Mouse (Mus musculus) kidney, embryonic 15.5 days (tissue): ENCODE results near the gene Rnf141. TPM values are rescaled to one million over a fixed set of nuclear protein-coding genes. Genes with fewer than 3 reads are reported as not detected.

Experiments
- ATAC-seq: fragments of 200-750 bp; cut with Nextera tagmentation; replicated peaks from 2 replicates; pipeline ENCODE4 v1.8.0; 2017; ENCODE audit warnings: moderate TSS enrichment; ENCODE audit not compliant: low FRiP score
- H3K27ac ChIP-seq: fragments of 300-500 bp; sonication (generic); 2 replicates; pipeline ENCODE4 v1.5.1; 2015; ENCODE audit warnings: mild to moderate bottlenecking, inconsistent platforms
- H3K27me3 ChIP-seq: fragments of 300-500 bp; sonication (generic); 2 replicates; pipeline ENCODE4 v1.6.1; 2015; ENCODE audit warnings: inconsistent platforms
- H3K36me3 ChIP-seq: fragments of 300-500 bp; sonication (generic); 2 replicates; pipeline ENCODE4 v1.6.1; 2015; ENCODE audit warnings: inconsistent platforms
- H3K4me1 ChIP-seq: fragments of 300-500 bp; sonication (generic); 2 replicates; pipeline ENCODE4 v1.6.1; 2015; ENCODE audit warnings: inconsistent platforms
- H3K4me2 ChIP-seq: fragments of 300-500 bp; sonication (generic); 2 replicates; pipeline ENCODE4 v1.6.1; 2015; ENCODE audit warnings: moderate library complexity, mild to moderate bottlenecking, inconsistent platforms
- H3K4me3 ChIP-seq: fragments of 300-500 bp; sonication (generic); replicated peaks from 2 replicates; pipeline ENCODE4 v1.5.1; 2015; ENCODE audit warnings: mild to moderate bottlenecking, inconsistent platforms
- H3K9ac ChIP-seq: fragments of 300-500 bp; sonication (generic); 2 replicates; pipeline ENCODE4 v1.6.1; 2015; ENCODE audit warnings: mild to moderate bottlenecking, inconsistent platforms
- H3K9me3 ChIP-seq: fragments of 300-500 bp; sonication (generic); replicated peaks from 2 replicates; pipeline ENCODE4 v1.6.1; 2016; ENCODE audit warnings: inconsistent platforms
- WGBS: fragments of 180-500 bp; shearing (Covaris S2); methylation state at CpG from one replicate; pipeline ENCODE4 v1.1.7; 2015; ENCODE audit warnings: mixed read lengths; 5-methylcytosine and 5-hydroxymethylcytosine counted together
- polyA plus RNA-seq: library from polyadenylated mRNA; unstranded; fragments of >200 nt; fragmentation: Nextera tagmentation; extraction: Ambion mirVana; gene quantifications from 2 replicates; pipeline ENCODE4 v1.2.1, GENCODE M21; 2015

Rnf141 gene
- polyA plus RNA-seq, 1 experiment from 2014 or later, result 30.8 TPM

- H3K4me3 ChIP-seq, result no peak overlapping the region
Observed at GRCm38 (mm10) chr7:110790878-110791277, 53.4 kb downstream of the Rnf141 start.

DNA sequence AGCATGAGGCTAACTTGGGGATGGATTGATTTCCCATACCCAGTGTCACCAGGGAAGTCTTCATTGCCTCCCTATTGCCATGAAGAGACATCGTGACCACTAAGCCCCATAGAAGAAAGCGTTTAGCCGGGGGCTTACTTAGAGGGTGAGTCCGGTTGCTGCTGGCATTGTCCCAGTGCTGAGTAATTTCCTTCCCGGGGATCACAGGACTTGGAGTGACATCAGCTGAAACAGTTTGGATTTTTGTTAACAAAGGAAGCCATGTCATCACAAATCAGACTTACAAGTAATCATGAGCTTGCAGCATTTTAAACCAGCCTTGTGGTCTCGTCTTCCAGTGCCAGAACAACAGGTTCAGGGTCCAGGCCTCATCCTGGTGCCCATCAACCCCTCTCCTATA, 56.9 kb downstream of the Rnf141 start:
- Histone ChIP-seq H3K27me3 (no peaks in the 10 kb centered on the region), H3K36me3 (no peaks in the 10 kb centered on the region), H3K9me3 (no peaks in the 10 kb centered on the region), H3K9ac (no peak overlapping the region), H3K27ac (0 out of 2 replicates have a peak overlapping the region, but pooled peaks have one; percentile 7), H3K4me3 (no peak overlapping the region), H3K4me1 (peaks cover 66% of the 10 kb centered on the region), H3K4me2 (no peak overlapping the region)
- WGBS, result 65% methylated on average over 6 of the region's 6 CpGs
- ATAC-seq, result no peak

More at GRCm38 (mm10) chr7:110790878-110791277, 53.4 kb downstream of the Rnf141 start:
- Histone ChIP-seq H3K4me2 (no peak overlapping the region), H3K27me3 (no peaks in the 10 kb centered on the region), H3K9ac (no peak overlapping the region), H3K9me3 (no peaks in the 10 kb centered on the region), H3K4me1 (peaks cover 43% of the 10 kb centered on the region), H3K36me3 (no peaks in the 10 kb centered on the region), H3K27ac (peak overlapping the region; percentile 9; the same call in 1 of the 2 replicates)
- no peak for ATAC-seq
- WGBS, result 45% methylated on average over 8 of the region's 8 CpGs

- Histone ChIP-seq H3K4me3 (no peak overlapping the region), H3K4me2 (no peak overlapping the region), H3K9ac (no peak overlapping the region), H3K36me3 (no peaks in the 10 kb centered on the region), H3K27me3 (no peaks in the 10 kb centered on the region), H3K4me1 (peaks cover 76% of the 10 kb centered on the region), H3K27ac (peak overlapping the region; percentile 71), H3K9me3 (no peaks in the 10 kb centered on the region)
- 16% methylated on average over 3 of the region's 3 CpGs for WGBS
- peak; percentile 52 for ATAC-seq
Observed at GRCm38 (mm10) chr7:110785741-110786146, 58.5 kb downstream of the Rnf141 start.

GRCm38 (mm10) chr7:110784965-110785364, 59.3 kb downstream of the Rnf141 start:
- Histone ChIP-seq H3K27ac (peak overlapping the region; percentile 71), H3K4me3 (no peak overlapping the region), H3K27me3 (no peaks in the 10 kb centered on the region), H3K9ac (no peak overlapping the region), H3K4me2 (no peak overlapping the region), H3K9me3 (no peaks in the 10 kb centered on the region), H3K36me3 (no peaks in the 10 kb centered on the region), H3K4me1 (peaks cover 68% of the 10 kb centered on the region)
- ATAC-seq, result peak; percentile 29; the same call in 1 of the 2 replicates
- WGBS, result 43% methylated on average over 8 of the region's 8 CpGs

- no peaks in the 10 kb centered on the region for H3K36me3 ChIP-seq
- H3K4me1 ChIP-seq, result peaks cover 62% of the 10 kb centered on the region
- ATAC-seq, result no peak
- no peaks in the 10 kb centered on the region for H3K9me3 ChIP-seq
- 29% methylated on average over 10 of the region's 10 CpGs for WGBS
- no peak overlapping the region for H3K9ac ChIP-seq
- H3K27me3 ChIP-seq, result no peaks in the 10 kb centered on the region
- peak overlapping the region; percentile 34; the same call in 1 of the 2 replicates for H3K27ac ChIP-seq
- H3K4me3 ChIP-seq, result no peak overlapping the region
- no peak overlapping the region for H3K4me2 ChIP-seq
Observed at GRCm38 (mm10) chr7:110782845-110783478, 61.3 kb downstream of the Rnf141 start.

DNA sequence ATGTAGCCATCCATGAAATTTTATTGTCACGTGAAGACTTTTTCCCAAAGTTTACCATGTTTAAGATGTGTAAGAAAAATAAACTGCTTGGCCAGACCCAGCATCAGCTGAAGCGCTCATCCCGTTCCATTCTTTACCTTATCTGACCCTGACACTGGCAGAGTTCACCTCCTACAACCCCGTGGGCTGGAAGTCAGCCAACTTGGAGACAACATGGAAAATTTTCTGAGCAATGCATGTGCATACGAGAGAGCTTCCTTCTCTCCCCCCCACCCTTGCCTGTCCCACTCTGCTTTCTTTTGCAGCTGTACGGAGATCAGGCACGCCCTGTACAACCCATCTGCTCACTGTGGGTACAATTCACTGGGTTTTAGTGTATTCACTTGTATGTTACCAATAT, 62.1 kb downstream of the Rnf141 start:
- no peaks in the 10 kb centered on the region for H3K9me3 ChIP-seq
- H3K36me3 ChIP-seq, result no peaks in the 10 kb centered on the region
- no peak overlapping the region for H3K4me2 ChIP-seq
- H3K9ac ChIP-seq, result no peak overlapping the region
- H3K4me1 ChIP-seq, result peaks cover 60% of the 10 kb centered on the region
- H3K27me3 ChIP-seq, result no peaks in the 10 kb centered on the region
- no peak overlapping the region for H3K4me3 ChIP-seq
- H3K27ac ChIP-seq, result peak overlapping the region; percentile 16; the same call in 1 of the 2 replicates
- WGBS, result 39% methylated on average over 7 of the region's 7 CpGs
- ATAC-seq, result no peak

DNA sequence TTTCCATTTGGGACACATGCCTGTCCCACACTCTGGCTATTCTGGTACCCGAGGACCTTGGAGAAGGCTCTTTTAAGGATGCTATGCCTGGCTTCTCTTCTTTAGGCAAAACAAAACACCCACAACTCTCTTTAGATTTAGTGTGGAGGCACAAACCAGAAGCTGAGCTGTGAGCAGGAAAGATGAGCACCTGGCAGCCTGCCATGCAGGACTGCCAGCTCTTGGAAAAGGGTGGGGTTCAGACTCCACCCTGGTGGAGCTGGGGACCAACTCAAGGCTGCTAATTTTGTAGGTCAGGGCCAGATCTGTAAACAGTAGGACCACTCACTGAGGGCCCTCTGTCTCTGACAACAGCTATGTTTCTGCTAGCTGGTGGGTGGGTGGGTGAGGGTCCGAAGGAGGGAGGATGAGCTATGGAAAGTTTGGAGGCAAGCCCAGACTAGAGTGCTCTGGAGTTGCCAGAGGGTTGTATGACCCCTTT, 63.0 kb downstream of the Rnf141 start:
- Histone ChIP-seq H3K9ac (no peak overlapping the region), H3K9me3 (no peaks in the 10 kb centered on the region), H3K4me3 (no peak overlapping the region), H3K36me3 (no peaks in the 10 kb centered on the region), H3K27ac (0 out of 2 replicates have a peak overlapping the region, but pooled peaks have one; percentile 23), H3K4me2 (no peak overlapping the region), H3K27me3 (no peaks in the 10 kb centered on the region), H3K4me1 (peaks cover 57% of the 10 kb centered on the region)
- ATAC-seq, result no peak
- 61% methylated on average over 2 of the region's 2 CpGs for WGBS

DNA sequence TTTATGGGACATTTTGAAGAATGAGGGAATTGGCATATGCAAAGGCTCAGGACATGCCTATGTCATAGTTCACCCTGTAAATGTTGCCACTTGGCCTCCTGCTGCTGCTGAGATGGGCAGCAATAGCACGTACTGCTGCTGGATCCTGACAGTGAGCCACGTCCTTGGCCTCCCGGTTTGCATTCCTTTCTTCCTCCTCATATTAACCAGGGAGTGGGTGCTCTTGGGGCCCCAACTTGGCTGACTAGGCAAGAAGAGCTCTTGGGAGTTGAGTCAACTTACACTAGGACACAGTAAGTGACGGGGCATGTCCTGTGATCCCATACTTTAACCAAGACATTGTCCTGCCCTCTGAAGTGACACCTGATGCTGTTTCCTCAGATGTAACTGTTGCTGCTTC, 63.7 kb downstream of the Rnf141 start:
- H3K27ac ChIP-seq, result no peak overlapping the region
- WGBS, result 57% methylated on average over 4 of the region's 4 CpGs
- no peaks in the 10 kb centered on the region for H3K27me3 ChIP-seq
- H3K9me3 ChIP-seq, result no peaks in the 10 kb centered on the region
- no peak overlapping the region for H3K4me2 ChIP-seq
- no peak for ATAC-seq
- no peak overlapping the region for H3K4me3 ChIP-seq
- H3K9ac ChIP-seq, result no peak overlapping the region
- H3K4me1 ChIP-seq, result peaks cover 50% of the 10 kb centered on the region
- no peaks in the 10 kb centered on the region for H3K36me3 ChIP-seq

DNA sequence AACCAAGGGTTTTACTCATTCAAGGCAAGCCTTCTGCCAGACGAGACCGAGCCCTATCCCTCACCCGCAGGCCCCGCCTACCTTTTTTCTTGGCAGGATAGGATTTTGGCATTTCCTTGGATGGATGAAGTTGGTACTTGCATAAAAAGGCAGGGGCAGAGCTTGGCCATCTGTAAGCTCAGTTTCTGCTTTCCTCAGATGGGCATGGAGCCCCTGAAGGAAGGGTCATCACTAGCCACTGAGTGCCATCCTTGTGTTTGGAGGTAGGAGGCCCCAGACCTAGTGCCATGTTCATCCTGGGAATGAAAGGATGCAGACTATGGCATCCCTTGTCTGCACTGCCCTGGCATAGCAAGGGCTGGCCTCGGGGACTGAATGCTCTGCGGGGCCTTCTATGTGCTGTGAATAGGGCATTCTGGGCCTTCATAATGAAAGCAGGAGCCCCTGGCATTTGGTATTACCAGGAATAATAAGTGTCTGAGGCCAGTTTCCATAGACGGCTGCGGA, 64.6 kb downstream of the Rnf141 start:
- H3K27me3 ChIP-seq, result no peaks in the 10 kb centered on the region
- H3K27ac ChIP-seq, result no peak overlapping the region
- H3K4me2 ChIP-seq, result no peak overlapping the region
- H3K9ac ChIP-seq, result no peak overlapping the region
- no peaks in the 10 kb centered on the region for H3K9me3 ChIP-seq
- H3K4me3 ChIP-seq, result no peak overlapping the region
- peaks cover 43% of the 10 kb centered on the region for H3K4me1 ChIP-seq
- no peaks in the 10 kb centered on the region for H3K36me3 ChIP-seq
- 90% methylated on average over 8 of the region's 8 CpGs for WGBS
- ATAC-seq, result no peak

DNA sequence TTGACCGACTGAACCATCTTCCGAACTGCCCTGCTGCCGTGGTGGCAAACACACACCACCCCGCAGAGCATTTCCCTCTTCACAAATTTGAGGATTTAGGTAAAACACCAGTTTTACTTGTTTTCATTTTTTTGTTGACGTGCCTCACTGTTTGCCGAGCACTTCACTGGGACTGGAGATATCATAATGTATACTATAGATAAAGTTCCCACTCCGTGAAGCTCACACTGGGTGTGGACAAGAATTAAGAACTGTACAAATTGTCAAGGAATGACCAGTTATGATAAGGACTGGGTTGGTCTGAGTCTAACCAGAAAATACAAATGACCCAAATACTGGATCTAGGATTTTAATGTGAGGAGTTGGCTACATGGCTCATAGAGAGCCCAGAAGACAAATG, 65.3 kb downstream of the Rnf141 start:
- Histone ChIP-seq H3K9me3 (no peaks in the 10 kb centered on the region), H3K27ac (no peak overlapping the region), H3K4me2 (no peak overlapping the region), H3K9ac (no peak overlapping the region), H3K36me3 (no peaks in the 10 kb centered on the region), H3K4me3 (no peak overlapping the region), H3K4me1 (peaks cover 45% of the 10 kb centered on the region), H3K27me3 (no peaks in the 10 kb centered on the region)
- 92% methylated on average over 7 of the region's 7 CpGs for WGBS
- ATAC-seq, result no peak

DNA sequence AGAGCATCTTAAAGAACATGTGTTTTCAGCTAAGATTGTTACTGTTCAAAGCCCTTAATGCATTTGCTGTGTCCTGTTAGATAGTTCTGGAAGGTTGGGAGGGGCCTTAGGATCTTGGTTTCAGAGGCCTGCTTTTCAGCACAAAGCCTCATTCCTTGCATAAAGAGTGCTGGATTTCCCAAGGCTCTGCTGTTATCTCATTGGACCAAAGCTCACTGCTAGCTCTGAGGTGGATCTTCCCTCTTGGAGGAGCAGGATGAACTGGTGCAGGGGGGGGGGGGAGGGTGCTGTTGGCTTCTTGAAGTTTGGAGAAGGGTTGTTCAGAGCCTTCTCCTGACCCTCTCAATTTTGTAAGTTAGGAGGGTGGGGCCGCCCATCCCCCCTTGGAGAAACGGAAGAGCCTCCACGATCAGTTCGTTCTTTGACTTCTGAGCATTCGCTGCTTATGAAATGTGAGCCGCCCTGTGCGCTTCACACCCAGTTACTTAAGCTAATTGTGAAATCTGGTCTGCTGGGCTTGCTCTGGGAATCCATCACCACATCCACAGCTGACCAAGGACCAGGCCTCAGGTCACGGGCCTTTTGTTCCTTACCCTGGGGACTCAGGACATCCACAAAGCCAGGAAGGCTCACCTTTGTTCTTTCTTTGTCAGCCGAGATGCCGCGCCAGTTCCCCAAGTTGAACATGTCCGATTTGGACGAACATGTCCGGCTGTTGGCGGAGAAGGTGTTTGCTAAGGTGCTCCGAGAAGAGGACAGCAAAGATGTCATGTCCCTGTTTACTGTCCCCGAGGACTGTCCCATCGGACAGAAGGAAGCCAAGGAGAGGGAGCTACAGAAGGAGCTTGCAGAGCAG, 66.9 kb downstream of the Rnf141 start:
- 78% methylated on average over 18 of the region's 18 CpGs for WGBS
- H3K4me2 ChIP-seq, result no peak overlapping the region
- H3K9ac ChIP-seq, result no peak overlapping the region
- no peaks in the 10 kb centered on the region for H3K36me3 ChIP-seq
- ATAC-seq, result no peak
- no peaks in the 10 kb centered on the region for H3K27me3 ChIP-seq
- H3K9me3 ChIP-seq, result no peaks in the 10 kb centered on the region
- no peak overlapping the region for H3K4me3 ChIP-seq
- H3K27ac ChIP-seq, result no peak overlapping the region
- peaks cover 48% of the 10 kb centered on the region for H3K4me1 ChIP-seq

GRCm38 (mm10) chr7:110774674-110775073, 69.6 kb downstream of the Rnf141 start:
- Histone ChIP-seq H3K27ac (peak overlapping the region; percentile 18; the same call in 1 of the 2 replicates), H3K27me3 (0 out of 2 replicates have a peak, but pooled peaks cover 1% of the 10 kb centered on the region), H3K9ac (no peak overlapping the region), H3K9me3 (no peaks in the 10 kb centered on the region), H3K36me3 (no peaks in the 10 kb centered on the region), H3K4me2 (no peak overlapping the region), H3K4me3 (no peak overlapping the region), H3K4me1 (peaks cover 35% of the 10 kb centered on the region)
- WGBS, result 81% methylated on average over 8 of the region's 8 CpGs
- ATAC-seq, result peak; percentile 70
